Mouse (Mus musculus): ENCODE results near the gene 2810408A11Rik.

2810408A11Rik gene

DNA sequence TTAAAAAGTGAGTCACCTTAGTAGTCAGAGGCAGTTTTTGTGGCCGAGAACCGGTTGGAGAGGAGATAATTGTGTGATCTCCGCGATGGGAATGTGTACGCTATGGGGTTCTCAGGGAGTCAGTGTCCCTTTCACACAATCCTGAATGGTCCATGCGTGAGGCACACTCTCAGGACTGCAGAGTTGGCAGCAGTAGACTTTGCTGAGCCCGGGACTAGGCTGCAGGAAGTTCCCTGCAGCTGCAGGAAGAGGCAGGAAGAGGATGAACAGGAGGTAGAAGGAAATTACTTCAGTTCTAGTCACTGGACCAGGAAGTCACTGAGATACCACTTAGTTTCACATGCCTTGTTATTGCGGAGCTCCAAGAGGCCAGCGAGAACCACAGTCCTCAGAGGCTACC lies 51.7 kb downstream of the 2810408A11Rik start:
- in situ Hi-C loops (cut with MboI, MseI): no loop called here

DNA sequence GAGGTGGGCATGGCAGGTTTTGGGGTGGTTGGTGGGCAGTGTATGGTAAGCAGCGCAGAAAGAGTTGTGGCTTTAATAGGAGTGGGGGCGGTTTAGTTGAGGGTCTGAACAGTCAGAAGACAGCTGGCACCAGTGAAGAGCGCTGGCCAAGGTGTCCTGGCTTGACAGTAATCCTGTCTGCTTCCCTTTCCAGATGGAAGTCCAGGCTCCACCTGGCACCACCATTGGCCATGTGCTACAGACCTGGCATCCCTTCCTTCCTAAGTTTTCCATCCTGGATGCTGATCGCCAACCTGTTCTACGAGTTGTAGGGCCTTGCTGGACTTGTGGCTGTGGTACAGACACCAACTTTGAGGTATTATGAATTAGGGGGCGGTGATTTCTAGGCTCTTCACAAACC lies 52.8 kb downstream of the 2810408A11Rik start:
- in situ Hi-C loops (cut with MboI, MseI): no loop called here

All from T-helper 1 cell (primary cell).